Mouse (Mus musculus) MEL-GATA-1-ER (cell line): ENCODE measurements at regions not wholly inside any gene's neighbourhood (a gene's known extent, or its start where the extent isn't known, plus 50 kb on each side); places are given as distances from the start of the nearest gene placed in this dataset.

Experiments used
- DNase-seq: peaks from one replicate; pipeline ENCODE4 v3.0.0-alpha.2; 2012; ENCODE audit warnings: low read depth; ENCODE audit errors: extremely low read depth

DNA sequence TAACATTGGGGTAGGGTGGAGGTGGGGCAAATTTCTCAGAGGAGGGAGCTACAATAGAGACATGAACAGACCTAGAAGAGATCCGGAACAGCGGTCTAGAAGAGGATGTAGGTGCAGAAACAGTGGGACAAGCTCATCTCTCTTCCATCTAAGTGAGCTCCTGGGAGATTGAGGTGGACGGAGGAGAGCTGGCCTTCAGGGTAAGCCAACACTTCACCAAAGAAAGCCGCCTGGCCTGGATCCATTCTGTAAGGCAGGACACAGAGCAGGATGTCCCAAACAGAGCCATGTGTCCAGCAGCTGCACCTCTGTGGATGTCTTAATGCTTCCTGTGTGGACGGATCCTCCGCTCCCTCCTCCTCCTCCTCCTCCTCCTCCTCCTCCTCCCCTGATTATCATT lies 173.0 kb downstream of the Rab11fip4 start:
- no peak for DNase-seq

GRCm38 (mm10) chr11:79762654-79763053 lies 171.6 kb downstream of the Rab11fip4 start:
- DNase-seq, result no peak

DNA sequence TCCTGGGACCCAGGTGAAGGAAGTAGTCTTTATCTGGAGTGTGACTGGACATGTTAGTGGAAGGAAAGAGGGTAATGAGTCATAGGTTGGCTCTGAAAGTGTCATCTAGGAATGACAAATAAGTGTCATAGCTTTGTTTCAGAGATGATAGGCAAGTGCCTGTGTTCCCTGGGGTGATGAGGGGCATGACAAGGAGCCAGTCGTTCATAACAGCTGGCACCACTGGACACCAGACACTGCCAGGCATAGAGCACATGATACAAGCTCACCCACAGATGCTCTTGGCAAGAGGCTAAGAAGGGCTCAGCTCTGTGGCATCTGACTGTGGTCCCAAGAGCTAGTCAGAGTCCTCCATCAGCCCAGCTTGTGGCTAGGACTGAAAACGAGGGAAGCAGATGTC lies 171.0 kb downstream of the Rab11fip4 start:
- DNase-seq, result no peak

DNA sequence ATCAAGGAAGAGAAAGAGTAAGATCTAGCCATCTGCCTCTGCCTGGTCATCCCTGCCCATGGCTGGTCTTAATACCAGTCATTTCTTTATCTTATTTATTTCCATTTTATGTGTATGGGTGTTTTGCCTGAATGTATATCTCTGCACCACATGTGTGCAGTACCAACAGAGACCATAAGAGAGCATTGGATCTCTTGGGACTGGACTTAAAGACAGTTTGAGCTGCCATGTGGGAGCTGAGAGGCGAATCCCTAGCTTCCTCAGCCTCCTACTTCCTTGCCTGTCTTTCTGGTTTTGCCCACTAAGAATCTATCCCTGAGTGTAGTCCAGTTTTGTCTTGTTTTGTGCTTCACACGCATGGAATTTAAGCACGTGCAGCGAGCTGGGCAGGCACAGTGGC lies 169.5 kb downstream of the Rab11fip4 start:
- DNase-seq, result no peak

GRCm38 (mm10) chr11:79758281-79758680 lies 167.3 kb downstream of the Rab11fip4 start:
- DNase-seq, result no peak

DNA sequence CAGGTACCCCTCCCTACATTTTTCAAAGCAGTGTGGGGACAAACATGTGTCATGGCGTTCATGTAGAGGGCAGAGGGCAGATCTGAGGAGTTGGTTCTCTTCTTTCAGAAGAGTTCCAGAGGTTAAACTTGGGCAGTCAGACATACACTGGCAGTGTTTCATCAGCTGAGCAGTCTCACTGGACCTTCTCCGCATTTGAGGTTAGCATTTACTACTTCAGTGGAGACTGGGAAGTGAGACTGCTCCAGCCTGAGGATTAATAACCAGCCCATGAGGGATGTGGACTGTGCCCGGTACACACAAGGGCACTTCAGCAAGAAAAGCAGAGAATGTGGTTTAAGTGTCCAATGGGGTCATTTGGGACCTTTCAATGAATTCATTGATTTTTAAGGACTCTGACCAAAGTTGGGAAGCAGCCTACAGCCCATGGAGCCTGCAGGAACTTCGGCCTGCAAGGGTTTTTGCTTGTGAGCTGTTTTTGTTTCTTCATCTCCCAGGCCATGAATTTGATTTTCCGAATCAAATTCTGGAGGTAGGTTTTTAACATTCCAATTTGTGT lies 166.6 kb downstream of the Rab11fip4 start:
- DNase-seq, result no peak

DNA sequence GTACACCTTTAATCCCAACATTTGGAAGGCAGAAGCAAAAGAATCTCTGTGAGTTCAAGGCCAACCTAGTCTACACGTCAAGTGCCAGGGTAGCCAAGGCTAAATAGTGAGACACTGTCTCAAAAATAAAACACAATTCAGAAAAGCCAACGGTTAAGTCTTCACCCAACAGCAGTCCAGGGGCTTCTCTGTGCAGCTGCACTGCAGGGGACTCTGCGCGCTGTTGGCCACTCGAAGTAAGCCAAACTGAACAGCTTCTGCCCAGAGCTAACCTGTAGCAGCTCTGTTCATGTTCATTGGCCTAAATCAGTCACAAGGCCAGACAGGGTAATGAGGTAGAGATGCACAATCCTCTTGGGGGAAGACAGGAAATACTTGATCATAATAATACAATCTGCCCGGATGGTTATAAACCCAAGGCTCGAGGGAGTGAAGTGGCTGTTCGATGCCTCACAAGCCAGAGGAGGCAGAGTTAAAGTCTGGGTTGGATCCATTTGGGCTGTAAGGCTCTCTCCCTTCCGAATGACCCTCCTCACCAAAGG lies 165.4 kb downstream of the Rab11fip4 start:
- DNase-seq, result no peak

- no peak for DNase-seq
Observed at GRCm38 (mm10) chr11:79753491-79753890, 162.5 kb downstream of the Rab11fip4 start.

GRCm38 (mm10) chr11:79752717-79753480 lies 161.9 kb downstream of the Rab11fip4 start:
- no peak for DNase-seq

- DNase-seq, result no peak
Observed at GRCm38 (mm10) chr11:79751751-79752716, 161.0 kb downstream of the Rab11fip4 start.

GRCm38 (mm10) chr11:79750943-79751342 lies 159.9 kb downstream of the Rab11fip4 start:
- no peak for DNase-seq

DNA sequence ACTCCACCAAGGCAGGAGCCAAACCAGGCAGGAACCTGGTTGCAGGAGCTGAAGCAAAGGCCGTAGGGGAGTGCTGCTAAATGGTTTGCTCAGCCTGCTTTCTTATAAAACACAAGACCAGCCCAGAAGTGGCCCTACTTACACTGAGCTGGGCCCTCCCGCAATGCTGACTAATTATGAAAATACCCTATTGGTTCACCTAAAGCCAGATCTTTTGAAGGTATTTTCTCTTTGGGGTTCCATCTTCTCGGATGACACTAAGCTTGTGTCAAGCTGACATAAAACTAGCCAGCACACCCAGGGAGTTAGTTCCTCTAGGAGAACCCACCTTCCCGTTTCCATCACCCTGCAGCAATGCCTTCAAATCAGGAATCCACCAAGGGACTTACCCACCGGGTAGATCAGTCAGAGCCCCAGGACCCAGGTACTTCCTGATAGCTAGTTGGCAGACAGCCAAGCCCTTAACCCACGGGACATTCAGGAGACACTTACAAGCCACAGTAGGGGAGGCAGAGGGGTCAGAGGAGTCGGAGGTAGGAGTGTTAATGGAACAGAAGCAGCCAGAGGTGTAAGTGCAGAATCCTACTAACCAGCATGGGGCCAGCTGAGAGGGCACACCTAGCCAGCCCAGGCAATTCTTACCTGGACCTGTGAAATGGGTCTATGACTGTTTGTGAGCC lies 158.9 kb downstream of the Rab11fip4 start:
- DNase-seq, result peak; percentile 21

- no peak for DNase-seq
Observed at GRCm38 (mm10) chr11:79749141-79749540, 158.1 kb downstream of the Rab11fip4 start.

DNA sequence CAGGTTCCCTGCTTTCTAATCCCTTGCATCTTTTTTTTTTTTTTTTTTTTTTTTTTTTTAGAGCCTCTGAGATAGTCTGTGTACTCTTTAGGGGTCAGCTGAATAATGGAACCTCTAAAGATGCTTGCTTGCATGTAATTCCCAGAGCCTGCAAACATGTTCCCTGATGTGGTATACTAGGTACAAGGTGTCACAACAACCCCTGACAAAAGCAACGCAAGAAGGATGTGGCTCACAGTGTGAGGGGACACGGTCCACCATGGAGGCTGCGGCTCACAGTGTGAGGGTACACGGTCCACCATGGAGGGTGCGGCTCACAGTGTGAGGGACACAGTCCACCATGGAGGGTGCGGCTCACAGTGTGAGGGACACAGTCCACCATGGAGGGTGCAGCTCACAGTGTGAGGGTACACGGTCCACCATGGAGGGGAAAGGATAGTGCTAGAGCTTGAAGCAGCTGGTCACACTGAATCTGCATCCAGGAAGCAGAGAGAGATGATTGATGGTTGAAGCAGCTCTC lies 157.7 kb downstream of the Rab11fip4 start:
- DNase-seq, result no peak

DNA sequence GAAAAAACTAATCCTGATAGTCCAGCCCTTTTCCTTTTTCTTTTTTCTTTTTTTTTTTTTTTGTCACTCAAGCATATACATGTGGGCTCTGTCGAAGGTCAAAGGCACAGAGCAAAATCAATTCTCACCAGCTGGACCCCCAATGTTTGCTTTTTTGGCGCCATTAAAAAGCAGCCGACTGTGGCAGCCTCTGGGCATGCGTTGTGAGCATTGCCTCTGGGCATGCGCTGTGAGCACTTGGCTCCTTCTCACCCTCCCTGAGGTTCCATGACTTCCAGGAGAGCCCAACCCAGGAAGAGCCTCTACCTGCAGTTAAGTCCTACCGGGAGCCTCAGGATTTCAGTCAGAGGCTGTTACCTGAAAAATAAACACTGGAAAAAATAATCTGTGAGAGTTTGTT lies 156.8 kb downstream of the Rab11fip4 start:
- DNase-seq, result no peak
